Mouse (Mus musculus) megakaryocyte, embryonic 14.5 days (primary cell): ENCODE data around the gene Sorbs2. TPM values are rescaled to one million over a fixed set of nuclear protein-coding genes. Genes with fewer than 3 reads are reported as not detected.

Source experiments
- H3K27me3 ChIP-seq: replicated peaks from 2 replicates; pipeline ENCODE3; 2012; ENCODE audit warnings: inconsistent platforms
- H3K36me3 ChIP-seq: replicated peaks from 2 replicates; pipeline ENCODE3; 2012; ENCODE audit warnings: low read length, inconsistent platforms, mixed read lengths
- H3K4me1 ChIP-seq: 2 replicates; pipeline ENCODE4 v1.6.1; 2012; ENCODE audit warnings: inconsistent platforms
- H3K4me3 ChIP-seq: replicated peaks from 2 replicates; pipeline ENCODE3; 2012; ENCODE audit warnings: moderate library complexity, mild to moderate bottlenecking, inconsistent platforms
- H3K9me3 ChIP-seq: 2 replicates; pipeline ENCODE4 v1.6.1; 2012; ENCODE audit warnings: inconsistent platforms
- FLI1 ChIP-seq: IDR thresholded peaks from 2 replicates; pipeline ENCODE4 v1.6.1; 2012; ENCODE audit warnings: low read length, inconsistent platforms, mixed read lengths
- GATA1 ChIP-seq: IDR thresholded peaks from 3 replicates; pipeline ENCODE4 v1.6.1; 2012; ENCODE audit warnings: mixed read lengths, low read length, inconsistent platforms, borderline replicate concordance
- polyA plus RNA-seq: library from polyadenylated mRNA; stranded (reverse); fragments of >175 nt; gene quantifications from 2 replicates; pipeline ENCODE4 v1.2.3, GENCODE M21; 2012; ENCODE audit warnings: low replicate concordance; ENCODE audit not compliant: insufficient read depth

Sorbs2 gene
- polyA plus RNA-seq, 1 experiment, result not detected

DNA sequence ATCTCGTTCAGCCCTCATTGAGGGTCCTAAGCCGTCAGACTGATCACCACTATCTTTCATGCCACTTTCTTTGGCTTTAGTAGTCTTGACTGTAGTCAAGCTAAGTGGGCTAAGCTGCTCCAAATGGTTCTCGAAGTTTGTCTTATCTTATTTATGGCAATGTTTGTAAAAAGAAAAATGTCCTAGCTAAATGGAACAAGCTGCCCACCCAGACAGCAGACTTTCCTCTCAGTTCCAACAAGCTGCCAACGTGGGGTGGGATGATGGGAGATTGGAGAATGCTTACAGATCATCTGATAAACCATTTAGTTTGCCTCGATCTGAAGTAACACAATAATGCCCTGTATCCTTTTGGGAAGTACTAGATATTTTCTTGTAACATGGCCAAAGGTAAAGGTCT lies 223.2 kb downstream of the Sorbs2 start:
- H3K9me3 ChIP-seq, result no peaks in the 10 kb centered on the region
- no peak overlapping the region for H3K4me3 ChIP-seq
- H3K27me3 ChIP-seq, result no peaks in the 10 kb centered on the region
- no peaks in the 10 kb centered on the region for H3K36me3 ChIP-seq
- no peak for TF ChIP-seq GATA1
- no peak for TF ChIP-seq FLI1
- H3K4me1 ChIP-seq, result no peaks in the 10 kb centered on the region

DNA sequence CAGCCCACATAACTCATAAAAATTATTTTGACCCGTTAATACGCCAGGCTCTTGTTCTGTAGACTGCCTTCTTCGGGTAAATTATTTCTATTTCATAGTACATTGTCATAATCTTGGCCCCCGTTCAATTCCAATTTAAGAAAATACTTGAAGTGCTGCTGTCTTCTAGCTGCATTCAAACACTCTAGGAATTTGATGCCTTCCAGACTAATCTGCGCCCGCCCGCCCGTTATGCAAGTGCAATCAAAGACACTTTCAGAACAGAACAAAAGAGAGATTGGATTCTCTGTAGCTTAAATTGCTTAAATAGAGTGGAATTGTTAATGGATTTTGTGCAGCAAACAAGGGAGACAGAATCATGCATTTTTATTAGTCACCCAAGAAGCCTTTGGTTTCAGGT lies 226.5 kb downstream of the Sorbs2 start:
- TF ChIP-seq FLI1 (no peak), GATA1 (no peak)

DNA sequence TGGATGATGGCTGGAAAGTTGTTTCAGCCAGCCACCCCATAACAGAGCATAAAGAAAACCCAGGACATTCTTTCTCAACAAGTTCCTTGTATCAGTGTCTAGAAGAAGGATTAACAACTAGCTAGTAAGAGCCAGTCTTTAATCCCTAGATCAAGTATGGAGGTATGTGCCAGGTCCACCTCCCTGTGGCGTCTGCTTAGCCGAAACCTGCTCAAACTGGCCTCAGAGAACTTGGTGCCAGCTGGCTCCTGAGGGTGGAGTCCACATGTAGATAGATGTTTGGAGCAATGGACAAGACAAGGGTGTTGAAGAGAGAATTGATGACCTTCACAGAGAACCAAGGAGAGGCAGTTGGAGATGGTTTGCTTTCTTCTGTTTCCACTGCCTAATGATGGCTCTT lies 229.7 kb downstream of the Sorbs2 start:
- Histone ChIP-seq H3K4me1 (no peaks in the 10 kb centered on the region), H3K27me3 (no peaks in the 10 kb centered on the region), H3K9me3 (no peaks in the 10 kb centered on the region), H3K36me3 (no peaks in the 10 kb centered on the region), H3K4me3 (no peak overlapping the region)
- TF ChIP-seq GATA1 (no peak), FLI1 (no peak)

More for the DNA sequence above, 226.5 kb downstream of the Sorbs2 start:
- Histone ChIP-seq H3K4me3 (no peak overlapping the region), H3K27me3 (no peaks in the 10 kb centered on the region), H3K36me3 (no peaks in the 10 kb centered on the region), H3K4me1 (no peaks in the 10 kb centered on the region), H3K9me3 (no peaks in the 10 kb centered on the region)

DNA sequence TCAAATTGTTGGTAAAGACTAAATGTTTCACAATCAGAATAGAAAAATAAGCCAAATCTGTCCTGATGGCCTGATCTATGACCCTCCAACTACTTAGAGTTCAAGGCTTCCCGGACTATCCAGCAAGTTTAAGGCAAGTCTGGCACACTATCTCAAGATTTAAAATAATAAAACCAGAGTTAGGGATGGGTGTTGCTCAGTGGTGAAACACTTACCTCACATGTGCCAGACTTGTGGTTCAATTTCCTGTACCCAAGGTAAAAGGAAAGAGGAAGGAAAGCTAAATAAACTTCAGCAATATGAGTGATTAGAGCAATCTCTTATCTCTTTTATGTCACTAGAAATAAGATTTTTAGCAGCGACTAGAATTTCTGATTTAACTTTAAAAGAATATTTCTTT lies 235.7 kb downstream of the Sorbs2 start:
- Histone ChIP-seq H3K36me3 (no peaks in the 10 kb centered on the region), H3K9me3 (no peaks in the 10 kb centered on the region), H3K4me1 (no peaks in the 10 kb centered on the region), H3K4me3 (no peak overlapping the region), H3K27me3 (no peaks in the 10 kb centered on the region)
- TF ChIP-seq GATA1 (no peak), FLI1 (no peak)

DNA sequence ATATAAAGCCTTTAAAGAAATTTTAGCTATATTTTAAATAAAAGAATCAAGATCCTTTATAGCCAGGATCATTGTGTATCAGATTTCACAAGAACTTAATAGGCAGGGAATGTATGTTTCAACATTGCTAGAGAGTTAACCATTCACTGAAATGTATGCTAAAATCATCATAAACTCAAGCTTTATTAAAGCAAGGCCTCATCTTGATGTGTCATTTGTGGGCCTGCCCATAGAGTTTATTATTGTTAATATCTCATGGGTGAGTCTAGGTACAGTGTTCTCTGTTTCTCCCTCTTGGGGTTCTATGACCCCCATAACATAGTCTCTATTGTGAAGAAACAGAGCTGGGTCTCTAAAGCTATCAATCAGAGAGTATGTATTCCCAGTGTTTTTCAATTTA lies 236.2 kb downstream of the Sorbs2 start:
- Histone ChIP-seq H3K27me3 (no peaks in the 10 kb centered on the region), H3K36me3 (no peaks in the 10 kb centered on the region), H3K4me3 (no peak overlapping the region), H3K9me3 (peaks cover 3% of the 10 kb centered on the region; the same call in 1 of the 2 replicates), H3K4me1 (no peaks in the 10 kb centered on the region)
- TF ChIP-seq GATA1, result no peak

DNA sequence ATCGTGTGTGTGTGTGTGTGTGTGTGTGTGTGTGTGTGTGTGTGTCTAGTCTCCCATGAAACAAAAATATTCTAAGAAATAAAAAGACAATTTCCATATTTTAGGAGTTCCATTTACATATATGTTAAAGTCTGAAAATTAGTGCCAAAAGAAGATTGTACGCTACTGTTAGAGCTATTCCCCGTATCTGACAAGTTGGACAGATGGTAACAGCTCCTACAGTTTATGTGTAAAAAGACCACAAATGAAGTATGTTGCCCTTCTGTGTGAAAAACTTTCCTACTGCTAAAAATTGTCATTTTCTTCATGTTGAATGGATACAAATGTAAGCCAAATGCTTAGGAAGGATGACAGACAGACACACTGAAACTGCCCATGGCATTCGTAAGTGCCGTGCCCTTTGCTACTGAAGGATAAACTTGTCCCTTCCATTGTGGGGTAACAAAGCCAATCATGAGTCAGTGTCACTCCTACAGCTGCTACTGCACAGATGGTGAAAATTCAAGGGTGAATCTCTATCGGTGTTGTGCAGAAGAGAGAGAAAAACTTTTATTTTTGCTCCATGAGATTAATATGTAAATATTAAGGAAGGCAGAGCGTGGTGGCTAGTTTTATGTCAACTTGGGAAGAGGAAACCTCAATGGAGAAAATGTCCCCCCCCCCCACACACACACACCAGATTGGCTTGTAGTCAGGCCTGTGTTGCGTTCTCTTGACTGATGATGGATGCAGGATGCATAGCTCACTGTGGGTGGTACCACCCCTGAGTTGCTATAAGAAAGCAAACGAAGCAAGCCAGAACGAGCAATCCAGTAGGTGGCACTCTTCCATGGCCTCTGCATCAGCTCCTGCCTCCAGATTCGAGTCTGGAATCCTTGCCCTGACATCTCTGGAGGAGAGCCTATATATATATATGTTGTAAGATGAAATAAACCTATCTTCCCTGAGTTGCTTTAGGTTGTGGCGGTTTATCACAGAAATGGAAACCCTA lies 244.2 kb downstream of the Sorbs2 start:
- Histone ChIP-seq H3K4me3 (no peak overlapping the region), H3K36me3 (no peaks in the 10 kb centered on the region), H3K27me3 (no peaks in the 10 kb centered on the region), H3K4me1 (no peaks in the 10 kb centered on the region), H3K9me3 (peaks cover 6% of the 10 kb centered on the region; the same call in 1 of the 2 replicates)
- TF ChIP-seq FLI1, result no peak
- TF ChIP-seq GATA1, result no peak

DNA sequence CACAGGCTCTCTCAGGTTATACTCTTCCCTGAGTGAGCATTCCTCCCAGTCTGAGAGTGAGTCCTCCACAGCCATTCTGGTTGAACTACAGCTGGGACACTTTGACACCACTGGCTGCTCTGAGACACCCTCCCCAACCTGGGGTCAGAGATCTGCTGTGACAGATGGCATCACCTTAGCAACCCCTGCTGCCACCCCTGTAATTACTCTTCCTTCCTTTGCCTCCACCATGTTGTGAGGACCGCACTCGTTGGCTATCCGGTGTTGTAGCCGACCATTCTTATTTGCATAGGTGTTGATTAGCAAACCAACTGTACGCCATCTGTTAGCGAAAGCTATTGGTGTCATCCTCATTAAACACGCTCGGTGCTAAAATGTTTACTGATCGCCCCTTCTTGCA lies 247.9 kb downstream of the Sorbs2 start:
- no peak for TF ChIP-seq FLI1
- Histone ChIP-seq H3K4me1 (no peaks in the 10 kb centered on the region), H3K9me3 (peaks cover 3% of the 10 kb centered on the region), H3K36me3 (no peaks in the 10 kb centered on the region), H3K4me3 (no peak overlapping the region), H3K27me3 (no peaks in the 10 kb centered on the region)

DNA sequence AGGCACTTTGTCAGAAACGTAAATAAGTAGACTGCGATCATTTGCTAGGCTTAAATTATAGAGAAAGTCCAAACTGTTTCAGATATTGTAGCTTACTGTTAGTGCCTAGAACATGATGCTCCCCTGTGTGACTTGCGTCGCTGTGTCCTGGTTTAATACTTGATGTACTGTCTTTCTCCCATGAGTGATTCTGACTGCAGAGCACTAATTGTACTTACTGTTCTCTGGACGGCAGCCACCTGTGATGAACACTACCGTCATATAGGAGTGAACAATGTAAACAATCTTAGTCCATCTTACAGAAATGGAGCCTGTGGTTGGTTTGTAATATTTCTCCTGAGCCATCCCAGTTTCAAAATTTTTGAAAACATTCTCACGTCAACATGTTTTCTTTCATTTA lies 248.4 kb downstream of the Sorbs2 start:
- Histone ChIP-seq H3K36me3 (no peaks in the 10 kb centered on the region), H3K27me3 (no peaks in the 10 kb centered on the region), H3K4me1 (no peaks in the 10 kb centered on the region), H3K9me3 (peaks cover 3% of the 10 kb centered on the region), H3K4me3 (no peak overlapping the region)
- TF ChIP-seq GATA1 (no peak), FLI1 (no peak)

DNA sequence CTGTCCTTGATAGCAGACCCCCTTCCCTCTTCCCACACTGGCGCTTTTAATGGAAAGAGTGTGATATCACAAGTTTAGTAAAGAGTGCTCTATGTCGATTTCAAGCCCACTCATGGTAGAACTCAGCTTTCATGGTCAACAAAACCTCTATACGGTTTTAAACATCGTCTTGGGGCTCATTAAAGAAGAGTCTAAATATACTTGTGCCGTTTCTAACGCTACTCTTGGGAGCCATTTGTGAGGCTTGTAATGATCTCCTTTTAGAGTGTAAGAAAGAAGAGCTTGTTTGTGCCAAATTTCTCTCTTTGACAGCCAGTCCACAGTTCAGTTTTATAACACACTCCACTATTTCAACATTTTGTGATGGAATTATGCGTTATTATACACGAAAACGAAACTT lies 253.0 kb downstream of the Sorbs2 start:
- no peak for TF ChIP-seq GATA1
- H3K4me1 ChIP-seq, result no peaks in the 10 kb centered on the region
- H3K9me3 ChIP-seq, result peaks cover 6% of the 10 kb centered on the region
- no peaks in the 10 kb centered on the region for H3K27me3 ChIP-seq
- no peak overlapping the region for H3K4me3 ChIP-seq
- H3K36me3 ChIP-seq, result no peaks in the 10 kb centered on the region

DNA sequence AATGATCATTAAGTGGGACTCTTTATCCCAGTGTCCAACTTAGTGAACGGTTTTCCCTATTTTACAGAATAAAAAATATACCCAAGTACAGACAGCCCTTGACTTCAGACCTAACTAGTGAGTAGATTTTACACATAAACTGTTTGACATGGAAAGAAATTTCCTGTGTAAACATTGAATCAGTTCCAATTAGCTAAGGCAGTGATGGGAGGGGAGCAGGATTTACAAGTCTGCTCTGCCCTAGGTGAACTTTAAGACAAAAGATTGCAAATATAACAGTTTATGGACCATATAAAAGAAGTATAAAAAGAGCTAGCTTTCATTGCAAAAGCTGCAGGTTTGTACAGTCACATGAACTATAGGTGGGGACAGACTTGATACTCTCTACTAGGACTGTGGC lies 253.5 kb downstream of the Sorbs2 start:
- H3K36me3 ChIP-seq, result no peaks in the 10 kb centered on the region
- TF ChIP-seq GATA1 (no peak), FLI1 (no peak)
- peaks cover 6% of the 10 kb centered on the region; the same call in 1 of the 2 replicates for H3K9me3 ChIP-seq
- no peaks in the 10 kb centered on the region for H3K27me3 ChIP-seq
- H3K4me3 ChIP-seq, result no peak overlapping the region
- H3K4me1 ChIP-seq, result no peaks in the 10 kb centered on the region
